Mouse (Mus musculus) retina, postnatal 1 day (tissue): Measurements from ENCODE around the gene Ficd.

Source experiments
- DNase-seq: peaks from one replicate; pipeline ENCODE4 v3.0.0-alpha.2; 2012

Ficd gene

DNA sequence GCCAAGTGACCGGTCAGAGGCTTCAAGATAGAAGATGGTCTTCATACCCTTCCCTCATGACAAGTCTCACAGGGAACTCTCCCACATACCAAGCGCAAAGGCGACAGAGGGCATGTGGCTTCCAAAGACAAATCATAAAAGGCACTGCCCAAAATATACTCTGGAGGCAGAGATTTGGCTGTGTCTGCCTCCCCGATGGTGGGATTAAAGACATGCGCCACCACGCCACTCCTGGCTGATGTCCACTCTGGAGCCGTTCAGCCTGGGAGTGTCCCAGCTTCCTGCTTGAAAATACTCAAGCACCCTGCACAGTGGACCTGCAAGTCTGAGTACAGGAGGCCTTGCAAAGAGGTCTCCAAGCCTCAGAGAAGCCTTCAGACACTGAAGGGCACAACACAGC lies 4.4 kb upstream of the Ficd start:
- no peak for DNase-seq

GRCm38 (mm10) chr5:113732182-113732581 lies 3.4 kb upstream of the Ficd start:
- DNase-seq = peak; percentile 51

DNA sequence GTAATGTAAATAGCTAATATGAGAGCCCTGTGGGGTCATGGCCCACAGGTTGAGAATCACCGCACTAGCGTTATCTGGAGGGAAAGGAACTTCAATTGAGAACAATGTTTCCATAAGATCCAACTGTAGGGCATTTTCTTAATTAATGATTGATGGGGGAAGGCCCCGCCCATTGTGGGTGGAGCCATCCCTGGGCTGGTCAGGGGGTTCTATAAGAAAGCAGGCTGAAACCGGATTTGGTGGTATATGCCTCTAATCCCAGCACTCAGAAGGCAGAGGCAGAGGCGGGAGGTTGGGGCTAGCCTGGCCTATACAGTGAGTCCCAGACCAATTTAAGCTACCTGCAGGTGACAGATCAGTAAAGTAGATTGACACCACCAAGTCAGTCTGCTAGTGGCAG lies 1.2 kb upstream of the Ficd start:
- DNase-seq = peak; percentile 43

GRCm38 (mm10) chr5:113735023-113735344 lies 619 bp upstream of the Ficd start:
- DNase-seq = no peak

DNA sequence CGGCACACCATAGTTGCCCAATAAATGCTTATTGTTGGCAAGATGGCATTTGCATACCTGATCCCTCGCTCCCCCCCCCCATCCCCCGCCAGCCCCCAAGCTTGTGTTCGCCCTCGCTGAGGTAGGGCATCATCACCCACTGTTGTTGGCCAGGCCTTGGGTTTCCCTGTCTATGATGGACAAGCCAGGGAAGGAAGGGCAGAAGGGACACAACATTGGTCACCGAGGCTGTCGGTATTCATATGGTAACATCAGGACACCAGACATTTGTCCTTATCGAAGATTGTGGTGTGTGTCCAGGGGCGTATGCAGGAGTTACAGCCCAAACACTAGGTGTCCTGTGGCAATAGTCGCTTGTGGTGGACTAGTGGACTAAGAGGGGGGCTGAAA lies 505 bp downstream of the Ficd start:
- no peak for DNase-seq

DNA sequence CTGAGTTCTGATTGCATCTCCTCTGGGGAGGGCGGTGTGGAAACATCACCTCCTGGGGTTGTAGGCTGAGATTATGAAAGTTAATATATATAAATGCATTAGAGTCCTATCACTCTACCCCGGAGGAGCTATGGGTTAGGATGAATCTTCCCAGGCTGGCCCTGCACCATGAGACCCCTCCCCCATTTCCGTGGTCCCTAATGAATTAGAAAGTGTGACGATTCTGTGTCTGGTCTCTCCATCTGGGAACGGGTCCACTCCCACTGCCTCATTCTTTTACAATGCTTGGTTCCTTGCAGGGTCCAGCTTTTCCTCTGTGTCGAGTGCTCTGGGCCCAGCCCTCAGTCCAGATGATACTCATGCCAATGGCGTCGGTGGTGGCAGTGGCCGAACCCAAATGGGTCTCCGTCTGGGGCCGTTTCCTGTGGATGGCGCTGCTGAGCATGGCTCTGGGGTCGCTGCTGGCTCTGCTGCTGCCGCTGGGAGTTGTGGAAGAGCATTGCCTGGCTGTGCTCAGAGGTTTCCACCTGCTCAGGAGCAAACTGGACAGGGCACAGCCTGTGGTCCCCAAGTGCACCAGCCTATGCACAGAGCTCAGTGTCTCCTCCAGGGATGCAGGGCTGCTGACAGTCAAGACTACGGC lies 1.0 kb downstream of the Ficd start:
- no peak for DNase-seq

DNA sequence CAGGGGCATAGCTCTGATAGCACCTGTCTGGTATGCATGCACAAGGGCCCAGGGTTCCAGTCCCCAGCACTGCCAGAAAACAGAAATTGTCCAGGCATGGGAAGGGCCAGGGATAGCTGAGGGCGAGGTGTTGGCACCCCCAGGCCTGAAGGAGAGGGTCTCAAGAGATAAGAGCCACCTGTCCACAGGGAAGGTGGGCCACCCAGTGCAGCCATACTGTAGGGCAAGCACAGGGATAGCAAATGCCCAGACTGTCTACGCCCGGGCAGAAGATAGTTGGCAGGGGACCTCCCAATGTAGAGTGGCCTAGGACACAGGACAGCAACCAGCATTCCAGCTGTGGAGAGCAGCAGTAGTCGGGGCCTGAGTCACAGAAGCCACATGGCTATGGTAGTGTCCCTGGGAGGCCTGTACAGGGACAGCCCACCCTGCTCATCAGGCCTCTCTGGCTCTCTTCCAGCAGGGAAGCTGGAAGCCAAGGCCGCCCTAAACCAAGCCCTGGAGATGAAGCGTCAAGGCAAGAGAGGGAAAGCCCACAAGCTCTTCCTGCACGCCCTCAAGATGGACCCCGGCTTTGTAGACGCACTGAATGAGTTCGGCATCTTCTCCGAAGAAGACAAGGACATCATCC lies 2.1 kb downstream of the Ficd start:
- no peak for DNase-seq

DNA sequence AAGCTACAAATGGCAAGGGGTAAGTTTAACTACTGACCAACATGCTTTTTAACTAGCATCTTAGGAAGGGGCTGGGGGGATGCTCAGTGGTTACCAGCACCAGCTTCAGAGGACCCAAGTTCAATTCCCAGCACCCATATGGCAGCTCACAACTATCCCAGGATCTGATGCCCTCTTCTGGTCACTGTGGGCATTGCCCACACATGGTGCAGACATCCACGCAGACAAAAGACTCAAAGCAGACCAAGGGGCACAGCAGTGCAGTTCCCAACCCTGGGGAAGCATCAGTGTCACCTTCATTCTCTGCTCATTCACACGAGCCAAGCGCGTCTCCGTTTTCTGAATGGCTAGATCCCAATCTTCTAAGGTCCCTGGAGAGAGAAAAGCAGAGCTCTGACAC lies 12.0 kb downstream of the Ficd start:
- no peak for DNase-seq

DNA sequence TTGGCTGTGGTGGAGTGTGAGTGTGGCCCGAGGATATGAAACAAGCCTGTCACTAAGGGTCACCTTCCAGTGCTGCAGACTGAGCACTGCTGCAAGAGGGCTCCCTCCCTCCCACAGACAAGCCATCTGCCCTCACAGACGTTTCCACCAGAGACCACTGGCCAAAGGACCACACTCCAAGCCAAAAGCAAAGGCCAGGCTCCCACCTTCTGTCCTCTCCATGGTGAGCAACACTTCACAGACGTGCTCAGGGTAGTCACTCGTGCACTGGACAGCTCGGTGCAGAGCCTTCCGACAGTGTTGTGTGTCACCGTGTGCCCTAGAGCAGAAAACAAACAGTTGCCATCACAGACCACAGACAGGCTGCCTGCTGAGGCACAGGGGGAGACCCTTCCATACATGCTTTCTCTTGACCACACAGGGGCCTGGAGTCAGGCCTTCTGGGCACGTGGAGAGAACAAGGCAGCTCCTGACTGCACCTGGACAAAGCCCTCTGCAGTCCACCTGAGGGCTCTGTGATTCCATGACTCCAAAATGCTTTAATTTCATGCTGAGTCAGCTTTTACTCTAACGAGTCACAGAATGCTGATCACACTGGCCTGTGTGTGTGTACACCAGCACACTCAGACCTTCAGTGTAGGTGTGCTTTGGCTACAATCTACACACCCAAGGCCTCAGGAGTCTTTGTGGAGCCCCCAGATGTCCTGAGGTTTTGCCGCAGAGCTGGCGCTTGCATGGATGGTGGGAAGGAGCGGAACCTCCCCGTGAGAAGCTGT lies 13.1 kb downstream of the Ficd start:
- DNase-seq = no peak

GRCm38 (mm10) chr5:113751521-113752157 lies 16.0 kb downstream of the Ficd start:
- DNase-seq = no peak

GRCm38 (mm10) chr5:113755347-113756030 lies 19.9 kb downstream of the Ficd start:
- DNase-seq = no peak

GRCm38 (mm10) chr5:113761585-113761984 lies 26.0 kb downstream of the Ficd start:
- DNase-seq = no peak

DNA sequence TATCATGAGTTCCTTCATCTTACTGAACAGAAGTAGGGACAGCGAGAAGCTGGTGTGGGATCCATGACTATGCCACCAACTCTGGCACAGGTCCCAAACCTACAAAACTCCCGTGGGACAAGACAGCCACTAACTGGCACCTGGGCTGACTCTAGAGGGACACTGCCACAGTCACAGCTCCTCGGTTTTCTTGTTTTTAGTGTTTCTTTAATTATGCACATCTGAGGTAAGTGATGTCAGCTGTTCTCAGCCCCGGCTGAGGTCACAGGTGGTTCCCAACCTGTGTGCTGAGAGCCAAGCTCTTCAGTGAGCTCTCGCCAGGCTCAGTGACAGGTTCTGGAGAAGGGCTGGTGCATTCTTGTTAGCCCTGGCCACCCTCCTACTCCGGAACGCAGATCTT lies 28.8 kb downstream of the Ficd start:
- DNase-seq = no peak

DNA sequence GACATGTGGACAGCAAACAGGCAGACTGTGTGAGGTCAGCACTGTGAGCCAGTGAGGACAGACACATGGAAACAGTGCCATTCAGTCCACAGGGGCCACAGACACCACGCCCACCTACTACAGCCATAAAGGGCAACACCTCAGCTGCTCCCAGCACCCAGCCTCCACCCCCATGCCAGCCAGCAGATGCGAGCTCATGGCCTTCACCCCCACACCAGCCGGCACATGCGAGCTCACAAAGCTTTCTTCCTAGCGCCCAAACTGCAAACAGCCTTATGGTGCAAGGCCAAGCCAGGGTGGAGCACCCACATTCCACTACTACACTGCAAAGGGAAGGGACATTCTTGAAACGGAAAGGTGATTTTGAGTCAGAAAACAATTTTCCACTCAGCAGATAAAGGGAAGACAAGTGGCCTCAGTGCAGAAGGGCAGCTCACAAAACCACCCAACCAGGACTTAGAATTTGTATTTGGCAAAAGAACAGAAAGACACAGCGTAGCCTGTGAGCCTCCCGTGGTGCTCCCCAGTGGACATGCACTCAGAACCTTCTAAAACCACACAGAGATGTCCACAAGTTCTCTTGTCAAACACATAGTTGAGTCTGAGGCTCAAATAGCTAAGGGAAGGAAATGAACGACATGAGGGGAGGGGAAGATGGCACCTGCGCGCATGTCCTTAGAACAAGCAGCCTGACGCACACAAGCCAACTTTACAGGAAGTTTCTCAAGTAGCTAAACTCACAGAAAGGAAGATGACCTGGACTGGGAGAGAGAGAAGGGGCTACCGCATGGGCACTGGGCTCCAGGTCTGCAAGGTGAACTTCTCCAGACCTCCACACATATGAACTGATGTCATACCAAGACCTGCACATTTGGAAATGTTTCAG lies 30.3 kb downstream of the Ficd start:
- no peak for DNase-seq

DNA sequence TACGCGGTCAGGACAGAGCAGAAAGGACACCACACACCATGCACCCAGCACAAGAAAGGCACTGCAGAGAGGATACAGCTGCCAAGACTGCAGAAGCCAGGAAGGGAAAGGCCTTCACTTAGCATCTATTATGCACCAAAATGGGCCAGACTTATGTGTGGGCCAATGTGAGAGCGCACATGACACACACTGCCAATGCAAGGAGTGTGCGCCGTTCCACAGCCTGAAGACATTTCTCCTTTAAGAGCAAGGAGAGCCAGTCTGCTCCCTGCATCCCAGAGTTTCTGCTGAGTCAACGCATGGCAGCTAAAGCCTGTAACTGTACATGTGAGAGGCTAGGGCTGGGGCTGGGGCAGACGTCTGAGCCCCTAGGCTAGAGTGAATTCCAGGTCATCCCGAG lies 33.2 kb downstream of the Ficd start:
- no peak for DNase-seq

DNA sequence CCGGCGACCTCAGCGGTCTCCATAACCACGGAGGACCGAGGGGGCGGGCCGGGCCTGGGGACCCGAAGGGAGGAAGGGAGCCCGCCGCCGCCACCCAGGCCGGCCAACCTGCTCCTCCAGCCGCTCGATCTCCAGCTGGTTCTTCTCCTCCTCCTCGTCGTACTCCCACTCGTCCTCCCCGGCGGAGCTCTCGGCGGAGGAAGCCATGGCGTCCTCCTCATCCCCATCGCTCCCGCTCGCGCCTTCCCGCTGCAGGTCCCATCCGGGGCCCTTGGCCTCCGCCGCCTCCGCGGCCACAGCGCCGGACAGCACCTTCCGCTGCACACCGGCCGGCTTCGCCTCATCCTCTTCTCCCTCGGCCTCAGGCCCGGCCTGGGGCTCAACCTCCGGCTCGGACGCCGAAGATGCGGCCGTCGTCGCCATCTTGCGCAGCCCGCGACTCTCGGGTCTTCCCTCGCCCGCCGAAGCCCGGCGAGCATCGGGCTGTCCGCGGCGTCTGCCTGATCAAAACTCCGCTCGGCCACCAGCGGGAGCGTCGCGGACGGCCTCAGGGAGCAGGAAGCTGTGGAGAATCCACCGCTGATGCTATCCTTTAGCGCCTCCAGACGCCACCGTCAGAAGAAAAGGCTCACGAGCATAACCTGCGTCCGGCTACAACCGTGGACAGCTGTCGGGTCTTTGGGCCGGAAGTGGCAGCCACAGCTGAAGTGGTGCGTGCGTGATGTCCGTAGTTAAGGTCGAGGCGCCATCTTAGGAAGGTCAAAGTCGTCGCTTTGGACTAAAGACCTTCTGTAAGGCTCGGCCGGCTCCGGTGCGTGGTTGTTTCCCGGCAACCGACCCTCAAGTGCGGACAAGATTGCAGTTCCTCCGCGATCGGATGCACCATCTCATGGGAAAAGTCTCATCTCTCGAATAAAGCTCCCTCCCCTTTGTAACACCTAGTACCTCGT lies 35.9 kb downstream of the Ficd start:
- DNase-seq = peak; percentile 96

DNA sequence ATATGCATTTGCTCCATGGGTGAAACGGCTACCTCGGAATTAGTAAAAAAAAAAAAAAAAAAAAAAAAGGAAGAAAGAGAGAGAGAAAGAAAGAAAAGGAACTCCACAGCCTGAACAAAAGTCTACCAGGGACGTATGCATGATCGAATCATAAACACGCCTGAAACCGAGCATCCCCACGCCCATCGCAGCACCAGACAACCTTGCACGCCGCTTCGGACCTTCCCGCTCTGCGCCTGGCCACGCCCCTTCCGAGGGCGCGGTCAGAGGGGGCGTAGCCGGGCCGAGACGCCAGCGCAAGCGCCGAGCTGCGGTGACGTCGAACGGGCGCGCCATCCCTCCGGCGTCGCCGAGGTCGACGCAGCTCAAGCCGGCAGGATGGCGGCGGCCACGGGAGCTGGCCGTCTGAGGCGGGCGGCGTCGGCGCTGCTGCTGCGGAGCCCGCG lies 36.9 kb downstream of the Ficd start, which contains the start of the genes Sart3 and Iscu:
TSS of gene Sart3 (minus strand) at position 61 of the 446 bp plus-strand sequence.
TSS of gene Iscu (plus strand) at position 299 of the 446 bp plus-strand sequence.
- DNase-seq = peak; percentile 96

GRCm38 (mm10) chr5:113772905-113773519 lies 37.4 kb downstream of the Ficd start:
- no peak for DNase-seq

- DNase-seq = peak; percentile 82
Measured at GRCm38 (mm10) chr5:113773664-113774063, 38.1 kb downstream of the Ficd start.

DNA sequence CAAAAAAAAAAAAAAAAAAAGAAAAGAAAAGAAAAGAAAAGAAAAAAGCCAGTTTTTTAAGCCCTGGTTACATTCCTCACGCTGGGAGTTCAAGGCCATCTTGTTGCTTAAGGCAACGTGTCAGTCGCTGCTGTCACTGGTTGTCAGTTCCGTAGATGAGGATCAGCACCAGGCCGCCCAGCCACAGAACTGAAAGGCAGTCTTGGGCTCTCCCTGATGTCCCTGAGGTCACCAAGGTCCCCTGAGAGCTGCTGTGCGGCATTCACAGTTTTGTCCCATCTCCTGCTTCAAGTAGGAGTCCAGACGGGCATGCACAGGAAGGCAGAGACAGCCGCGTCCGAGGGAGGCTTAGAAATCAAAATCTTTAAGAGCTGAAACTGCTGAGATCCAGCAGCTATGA lies 40.0 kb downstream of the Ficd start:
- no peak for DNase-seq
